Mouse (Mus musculus): ENCODE measurements around the gene Gpr135. TPM values are rescaled to one million over a fixed set of nuclear protein-coding genes. Genes with fewer than 3 reads are reported as not detected.
"Not testable (repeated sequence)": the region's sequence is repeated elsewhere in the genome, so short reads cannot be mapped to it uniquely, and the experiment has no call there.

Gpr135 gene
- polyA plus RNA-seq, 1 experiment, result not detected

DNA sequence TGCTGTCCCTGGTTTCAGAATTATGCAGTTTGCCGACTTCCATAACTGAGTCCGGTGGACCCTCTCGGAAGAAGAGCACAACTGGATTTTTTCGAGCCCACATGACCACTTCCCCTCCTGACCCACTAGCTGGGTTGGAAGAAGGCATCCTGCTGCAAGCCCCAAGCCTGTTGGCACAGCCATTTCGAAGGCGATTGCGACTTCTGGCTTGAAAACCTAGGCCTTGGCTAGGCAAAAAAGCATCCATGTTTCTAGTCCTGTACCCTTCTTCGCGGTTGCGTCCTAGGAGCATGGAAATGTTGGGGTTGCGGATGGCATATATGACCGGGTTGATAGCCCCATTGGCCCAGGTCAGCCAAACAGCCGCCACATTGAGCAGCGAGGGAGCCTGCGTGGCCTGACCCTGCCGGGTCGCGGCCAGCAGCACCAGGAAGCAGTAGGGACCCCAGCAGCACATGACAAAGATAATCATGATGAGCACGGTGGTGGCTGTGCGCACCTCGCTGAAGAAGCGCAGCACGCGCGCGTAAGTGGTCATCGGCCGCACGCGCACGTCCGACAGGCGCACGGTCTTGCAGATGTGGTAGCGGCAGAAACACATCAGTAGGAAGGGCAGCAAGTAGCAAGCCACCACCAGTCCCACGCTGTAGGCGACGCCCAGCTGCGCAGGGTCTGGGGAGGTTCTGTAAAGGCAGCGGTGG, 1.1 kb downstream of the Gpr135 start:
- Histone ChIP-seq H3K27me3 (ENCODE audit: control insufficient read depth) (peaks cover 53% of the 10 kb centered on the region), H3K9me3 (ENCODE audit: control insufficient read depth, low read length) (peaks cover 5% of the 10 kb centered on the region), H3K4me1 (ENCODE audit: control insufficient read depth) (peaks cover 16% of the 10 kb centered on the region), H3K4me3 (replicated peaks) (peak overlapping the region; percentile 60), H3K36me3 (ENCODE audit: control insufficient read depth) (no peaks in the 10 kb centered on the region; the same call in 1 of the 2 replicates)
- TF ChIP-seq TAL1 (IDR thresholded peaks at IDR 0.05; ENCODE audit: low read length) (no peak), GATA1 (IDR thresholded peaks at IDR 0.05; ENCODE audit: low read length) (no peak)

DNA sequence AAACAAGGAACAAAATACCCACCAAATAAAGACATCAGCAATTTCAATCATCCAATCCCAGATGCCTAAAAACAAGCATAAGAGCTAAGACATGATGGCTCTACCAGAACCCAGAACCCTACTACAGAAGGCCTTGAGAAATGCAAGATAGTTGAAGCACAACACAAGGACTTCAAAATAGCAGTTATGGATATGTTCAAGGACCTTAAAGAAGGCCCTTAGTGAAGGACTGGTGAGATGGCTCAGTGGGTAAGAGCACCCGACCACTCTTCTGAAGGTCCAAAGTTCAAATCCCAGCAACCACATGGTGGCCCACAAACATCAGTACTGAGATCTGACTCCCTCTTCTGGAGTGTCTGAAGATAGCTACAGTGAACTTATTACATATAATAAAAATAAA, 13.1 kb downstream of the Gpr135 start:
- Histone ChIP-seq H3K4me3 (replicated peaks) (no peak overlapping the region), H3K4me1 (ENCODE audit: control insufficient read depth) (no peaks in the 10 kb centered on the region), H3K36me3 (ENCODE audit: control insufficient read depth) (no peaks in the 10 kb centered on the region), H3K27me3 (ENCODE audit: control insufficient read depth) (no peaks in the 10 kb centered on the region), H3K9me3 (ENCODE audit: control insufficient read depth, low read length) (no peaks in the 10 kb centered on the region)
- no peak for TF ChIP-seq TAL1 (IDR thresholded peaks at IDR 0.05; ENCODE audit: low read length)
- TF ChIP-seq GATA1 (IDR thresholded peaks at IDR 0.05; ENCODE audit: low read length), result no peak

DNA sequence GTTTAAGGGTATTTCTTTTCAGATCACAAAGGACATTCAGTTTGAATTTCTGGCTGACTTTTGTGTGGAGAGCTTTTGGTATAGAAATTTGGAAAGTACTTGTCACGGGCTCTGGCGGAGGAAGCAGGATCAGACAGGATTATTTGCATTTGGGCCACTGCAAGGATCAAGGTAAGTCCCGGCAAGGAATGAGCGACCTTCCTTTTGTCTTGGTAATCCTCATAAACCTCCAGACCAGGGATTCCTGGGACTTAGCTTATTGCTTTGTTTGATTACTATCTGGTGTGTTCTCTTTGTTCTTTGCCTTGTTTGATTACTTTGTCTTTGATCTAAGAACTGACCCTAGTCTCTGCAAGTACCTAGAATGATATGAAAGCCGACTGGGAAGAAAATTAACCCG, 17.1 kb downstream of the Gpr135 start:
- no peak for TF ChIP-seq GATA1 (IDR thresholded peaks at IDR 0.05; ENCODE audit: low read length)
- TF ChIP-seq TAL1 (IDR thresholded peaks at IDR 0.05; ENCODE audit: low read length), result no peak
- no peaks in the 10 kb centered on the region for H3K36me3 ChIP-seq (ENCODE audit: control insufficient read depth)
- no peaks in the 10 kb centered on the region for H3K4me1 ChIP-seq (ENCODE audit: control insufficient read depth)
- no peak overlapping the region for H3K4me3 ChIP-seq (replicated peaks)
- H3K9me3 ChIP-seq (ENCODE audit: control insufficient read depth, low read length), result no peaks in the 10 kb centered on the region
- no peaks in the 10 kb centered on the region for H3K27me3 ChIP-seq (ENCODE audit: control insufficient read depth)

GRCm38 (mm10) chr12:72053303-72053702, 17.6 kb downstream of the Gpr135 start:
- no peak for TF ChIP-seq GATA1 (IDR thresholded peaks at IDR 0.05; ENCODE audit: low read length)
- no peak for TF ChIP-seq TAL1 (IDR thresholded peaks at IDR 0.05; ENCODE audit: low read length)

DNA sequence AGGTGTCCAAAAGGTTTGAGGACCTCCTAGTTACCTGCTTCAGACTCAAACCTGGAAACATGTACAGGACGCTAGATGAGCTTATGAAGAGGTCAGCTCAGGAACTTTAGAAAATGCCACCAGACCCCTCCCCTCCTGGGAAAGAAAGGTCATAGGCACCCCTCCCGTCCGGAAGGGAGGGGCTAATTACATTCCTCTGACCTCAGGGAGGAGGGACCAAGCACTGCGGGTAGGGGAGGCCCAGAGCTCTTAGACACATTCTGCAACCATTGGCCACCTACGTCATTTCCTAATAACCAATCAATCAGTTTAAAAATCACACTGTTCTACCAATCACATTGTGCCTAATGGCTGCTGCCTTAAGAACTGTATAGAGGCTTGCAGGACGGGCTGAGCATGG, 18.4 kb downstream of the Gpr135 start:
- TF ChIP-seq GATA1 (IDR thresholded peaks at IDR 0.05; ENCODE audit: low read length) (no peak), TAL1 (IDR thresholded peaks at IDR 0.05; ENCODE audit: low read length) (no peak)
- H3K4me3 ChIP-seq (replicated peaks), result no peak overlapping the region
- no peaks in the 10 kb centered on the region for H3K4me1 ChIP-seq (ENCODE audit: control insufficient read depth)
- H3K9me3 ChIP-seq (ENCODE audit: control insufficient read depth, low read length), result no peaks in the 10 kb centered on the region
- no peaks in the 10 kb centered on the region for H3K27me3 ChIP-seq (ENCODE audit: control insufficient read depth)
- no peaks in the 10 kb centered on the region for H3K36me3 ChIP-seq (ENCODE audit: control insufficient read depth)

More at GRCm38 (mm10) chr12:72053303-72053702, 17.6 kb downstream of the Gpr135 start:
- Histone ChIP-seq H3K9me3 (ENCODE audit: control insufficient read depth, low read length) (no peaks in the 10 kb centered on the region), H3K36me3 (ENCODE audit: control insufficient read depth) (no peaks in the 10 kb centered on the region), H3K4me1 (ENCODE audit: control insufficient read depth) (no peaks in the 10 kb centered on the region), H3K27me3 (ENCODE audit: control insufficient read depth) (no peaks in the 10 kb centered on the region), H3K4me3 (replicated peaks) (no peak overlapping the region)

GRCm38 (mm10) chr12:72050821-72051220, 20.1 kb downstream of the Gpr135 start:
- H3K4me3 ChIP-seq (replicated peaks), result no peak overlapping the region
- H3K27me3 ChIP-seq (ENCODE audit: control insufficient read depth), result no peaks in the 10 kb centered on the region
- H3K4me1 ChIP-seq (ENCODE audit: control insufficient read depth), result no peaks in the 10 kb centered on the region
- no peaks in the 10 kb centered on the region for H3K36me3 ChIP-seq (ENCODE audit: control insufficient read depth)
- TF ChIP-seq GATA1 (IDR thresholded peaks at IDR 0.05; ENCODE audit: low read length) (no peak), TAL1 (IDR thresholded peaks at IDR 0.05; ENCODE audit: low read length) (no peak)
- no peaks in the 10 kb centered on the region for H3K9me3 ChIP-seq (ENCODE audit: control insufficient read depth, low read length)

GRCm38 (mm10) chr12:72050156-72050555, 20.8 kb downstream of the Gpr135 start:
- not testable (repeated sequence) for H3K27me3 ChIP-seq (ENCODE audit: control insufficient read depth); H3K36me3 ChIP-seq (ENCODE audit: control insufficient read depth); H3K9me3 ChIP-seq (ENCODE audit: control insufficient read depth, low read length); H3K4me1 ChIP-seq (ENCODE audit: control insufficient read depth); H3K4me3 ChIP-seq (replicated peaks)

DNA sequence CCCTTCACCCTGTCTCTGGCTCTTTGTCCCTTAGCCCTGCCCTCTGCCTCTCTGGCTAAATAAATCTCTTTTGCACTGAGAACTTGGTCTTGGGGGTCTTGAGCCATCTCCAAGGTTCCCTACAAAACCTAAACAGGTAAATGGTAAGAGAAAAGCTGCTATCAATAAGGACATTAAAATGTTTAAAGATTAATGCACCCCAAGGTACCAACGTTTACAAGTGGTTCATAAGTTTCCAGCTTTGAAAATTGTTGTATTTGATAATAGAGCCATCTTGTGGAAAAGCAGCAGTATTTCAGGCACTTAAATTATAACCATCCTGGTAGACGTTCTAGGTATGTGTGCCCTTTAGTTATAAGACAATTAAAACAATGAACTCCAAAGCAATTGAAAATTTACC, 23.4 kb downstream of the Gpr135 start:
- H3K4me3 ChIP-seq (replicated peaks), result no peak overlapping the region
- no peaks in the 10 kb centered on the region for H3K4me1 ChIP-seq (ENCODE audit: control insufficient read depth)
- no peaks in the 10 kb centered on the region for H3K36me3 ChIP-seq (ENCODE audit: control insufficient read depth)
- TF ChIP-seq TAL1 (IDR thresholded peaks at IDR 0.05; ENCODE audit: low read length) (no peak), GATA1 (IDR thresholded peaks at IDR 0.05; ENCODE audit: low read length) (no peak)
- H3K27me3 ChIP-seq (ENCODE audit: control insufficient read depth), result no peaks in the 10 kb centered on the region
- H3K9me3 ChIP-seq (ENCODE audit: control insufficient read depth, low read length), result no peaks in the 10 kb centered on the region

GRCm38 (mm10) chr12:72041238-72041637, 29.7 kb downstream of the Gpr135 start:
- Histone ChIP-seq H3K4me1 (ENCODE audit: control insufficient read depth) (peaks cover 1% of the 10 kb centered on the region), H3K36me3 (ENCODE audit: control insufficient read depth) (no peaks in the 10 kb centered on the region), H3K27me3 (ENCODE audit: control insufficient read depth) (no peaks in the 10 kb centered on the region), H3K9me3 (ENCODE audit: control insufficient read depth, low read length) (no peaks in the 10 kb centered on the region), H3K4me3 (replicated peaks) (no peak overlapping the region)
- TF ChIP-seq GATA1 (IDR thresholded peaks at IDR 0.05; ENCODE audit: low read length), result no peak
- no peak for TF ChIP-seq TAL1 (IDR thresholded peaks at IDR 0.05; ENCODE audit: low read length)

DNA sequence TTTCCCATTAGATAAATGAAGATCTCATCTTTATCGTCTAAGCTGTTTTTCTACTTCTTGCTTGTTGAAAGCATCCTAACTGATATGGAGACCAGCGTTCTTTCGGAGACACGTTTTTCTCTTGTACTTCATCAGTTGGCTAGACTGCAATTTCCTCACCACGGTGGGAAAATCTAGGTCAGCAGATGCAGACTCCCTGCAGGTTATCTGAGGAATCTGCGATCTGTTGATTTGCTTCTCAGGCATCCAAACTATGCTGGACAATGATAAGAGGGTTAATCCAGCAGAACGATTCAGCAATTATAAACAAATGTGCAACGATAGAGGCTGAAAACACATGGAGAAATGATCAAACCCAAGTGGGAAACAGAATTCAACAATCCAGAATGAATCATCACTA, 31.4 kb downstream of the Gpr135 start:
- H3K36me3 ChIP-seq (ENCODE audit: control insufficient read depth), result no peaks in the 10 kb centered on the region
- no peaks in the 10 kb centered on the region for H3K27me3 ChIP-seq (ENCODE audit: control insufficient read depth)
- H3K4me1 ChIP-seq (ENCODE audit: control insufficient read depth), result peaks cover 3% of the 10 kb centered on the region
- no peak for TF ChIP-seq TAL1 (IDR thresholded peaks at IDR 0.05; ENCODE audit: low read length)
- TF ChIP-seq GATA1 (IDR thresholded peaks at IDR 0.05; ENCODE audit: low read length), result no peak
- H3K9me3 ChIP-seq (ENCODE audit: control insufficient read depth, low read length), result no peaks in the 10 kb centered on the region
- H3K4me3 ChIP-seq (replicated peaks), result no peak overlapping the region
